Mouse (Mus musculus): ENCODE measurements around the gene Ankrd55.

- no peak for TF ChIP-seq CTCF (IDR thresholded peaks at IDR 0.05)
- TF ChIP-seq POLR2A (IDR thresholded peaks at IDR 0.05; ENCODE audit: insufficient read depth, low read depth, low read length) = no peak
- no peak for TF ChIP-seq EP300 (IDR thresholded peaks at IDR 0.05; ENCODE audit: insufficient read depth, low read depth, low read length)
These were observed 10.7 kb upstream of the Ankrd55 start for GRCm38 (mm10) chr13:112277544-112277943.
